Mouse (Mus musculus): ENCODE results near the gene Dlk1.
"Not testable (repeated sequence)": the region's sequence is repeated elsewhere in the genome, so short reads cannot be mapped to it uniquely, and the experiment has no call there.

The Dlk1 gene

DNA sequence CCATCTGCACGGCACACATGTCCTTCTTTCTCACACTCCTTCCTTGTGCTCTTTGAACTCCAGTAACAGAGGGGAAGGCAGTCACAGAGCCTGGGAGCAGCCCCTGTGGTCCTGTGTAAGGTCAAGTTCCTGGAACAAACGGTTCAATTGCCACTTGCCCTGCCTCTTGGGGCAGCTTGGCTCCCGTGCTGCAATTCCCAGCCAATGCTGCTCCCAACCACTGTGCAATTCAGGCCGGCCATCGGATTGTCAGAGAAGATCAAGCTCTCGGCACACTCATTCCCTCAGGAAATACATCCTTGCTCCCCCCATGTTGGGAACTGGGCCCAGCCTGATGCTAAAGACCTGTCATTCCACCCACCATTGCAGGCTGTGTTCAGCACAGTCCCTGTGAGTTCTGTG is 21.0 kb downstream of the Dlk1 start:
- in situ Hi-C loops (cut with MseI, MboI), result no loop called here

DNA sequence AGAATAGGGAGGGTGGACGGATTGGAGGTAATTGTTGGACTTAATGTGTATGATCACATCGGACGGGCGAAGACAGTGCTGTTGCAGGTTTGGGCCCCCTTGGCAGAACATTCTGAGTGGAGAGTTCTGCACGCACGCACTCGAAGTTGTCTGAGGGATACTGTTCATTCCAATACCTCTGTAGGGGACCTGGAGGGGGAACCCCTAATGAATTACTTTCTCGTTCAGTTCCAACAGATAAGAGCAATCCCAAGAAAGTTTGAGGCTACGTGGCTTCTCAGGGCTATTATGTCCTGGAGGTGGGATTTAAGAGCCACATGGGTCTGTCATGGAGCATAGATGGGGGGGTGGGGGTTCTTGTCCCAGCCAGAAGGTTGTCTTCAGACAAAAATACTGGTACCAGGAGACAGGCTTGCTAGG is 21.6 kb downstream of the Dlk1 start:
- in situ Hi-C loops (cut with MseI, MboI), result no loop called here

DNA sequence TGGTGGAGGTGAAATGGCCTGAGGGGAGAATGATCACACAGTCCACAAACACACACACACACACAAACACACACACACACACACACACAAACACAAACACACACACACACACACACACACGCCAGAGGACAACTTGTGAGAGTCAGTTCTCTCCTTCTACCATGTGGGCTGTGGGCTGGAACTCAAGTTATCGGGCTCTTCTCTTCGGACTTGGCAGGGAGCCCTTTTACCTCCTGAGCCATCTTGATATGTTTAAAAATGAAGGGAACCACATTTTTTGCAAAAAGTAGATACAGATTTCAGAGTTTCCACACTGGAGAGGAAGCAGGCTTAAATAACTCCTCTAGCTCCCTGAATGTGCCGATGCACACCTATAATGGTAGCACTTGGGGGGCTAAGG is 22.9 kb downstream of the Dlk1 start:
- in situ Hi-C loops (cut with MseI, MboI), result no loop called here

GRCm38 (mm10) chr12:109486525-109486924 is 33.9 kb downstream of the Dlk1 start:
- in situ Hi-C loops (cut with MseI, MboI), result not testable (repeated sequence)

- in situ Hi-C loops (cut with MseI, MboI), result no loop called here
Measured at GRCm38 (mm10) chr12:109491701-109492100, 39.1 kb downstream of the Dlk1 start.

DNA sequence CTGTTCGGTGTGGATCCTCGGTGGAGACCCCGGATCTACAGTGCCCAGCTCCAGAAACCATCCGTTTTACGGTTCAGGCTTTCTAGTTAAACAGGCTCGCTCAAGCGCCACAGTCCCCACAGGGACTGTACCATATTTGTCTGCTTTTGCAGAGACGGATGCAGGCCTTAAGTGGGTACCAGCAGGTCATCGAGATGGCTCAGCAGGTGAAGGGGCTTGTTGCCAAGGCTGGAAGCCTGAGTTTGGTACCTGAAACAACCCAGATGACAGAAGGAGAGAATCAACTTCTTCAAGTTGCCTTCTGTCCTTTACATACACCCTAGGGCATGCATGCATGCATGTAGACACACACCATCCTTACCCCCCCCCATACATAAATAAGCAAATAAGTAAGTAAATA is 40.8 kb downstream of the Dlk1 start:
- in situ Hi-C loops (cut with MseI, MboI), result no loop called here

DNA sequence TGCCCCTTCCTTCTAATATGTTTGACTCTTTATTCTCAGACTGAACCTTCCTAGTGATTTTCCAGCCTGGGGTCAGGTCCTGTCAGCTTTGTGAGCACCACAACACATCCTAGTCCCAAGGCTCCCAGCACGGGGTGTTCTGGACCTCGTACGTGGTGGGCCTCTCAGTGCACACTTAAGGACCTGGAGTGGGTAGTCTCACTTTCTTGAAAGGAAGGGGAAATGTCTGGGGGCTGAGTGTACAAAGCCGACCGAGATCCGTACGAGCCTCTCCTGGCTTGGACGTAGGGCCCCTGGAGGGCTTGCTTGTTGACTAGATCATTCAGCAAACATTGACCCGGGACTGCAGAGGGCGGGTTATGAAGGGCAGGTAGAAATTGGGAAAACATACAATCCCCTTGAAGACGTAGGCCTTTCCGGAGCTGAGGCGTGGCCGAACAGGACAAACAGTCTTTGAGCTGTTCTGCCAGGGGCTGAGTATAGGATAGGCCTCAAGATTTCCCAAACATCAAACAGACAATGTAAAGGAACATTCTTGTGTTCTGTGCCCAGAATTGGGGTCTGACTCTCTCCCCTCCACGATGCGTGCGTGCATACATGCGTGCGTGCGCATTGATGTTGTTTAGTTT is 42.5 kb downstream of the Dlk1 start:
- in situ Hi-C loops (cut with MseI, MboI), result no loop called here

GRCm38 (mm10) chr12:109496397-109496796 is 43.8 kb downstream of the Dlk1 start:
- in situ Hi-C loops (cut with MseI, MboI), result no loop called here

GRCm38 (mm10) chr12:109500992-109501391 is 48.4 kb downstream of the Dlk1 start:
- in situ Hi-C loops (cut with MseI, MboI), result no loop called here

- in situ Hi-C loops (cut with MseI, MboI), result no loop called here
Measured at GRCm38 (mm10) chr12:109502360-109503040, 49.9 kb downstream of the Dlk1 start.

DNA sequence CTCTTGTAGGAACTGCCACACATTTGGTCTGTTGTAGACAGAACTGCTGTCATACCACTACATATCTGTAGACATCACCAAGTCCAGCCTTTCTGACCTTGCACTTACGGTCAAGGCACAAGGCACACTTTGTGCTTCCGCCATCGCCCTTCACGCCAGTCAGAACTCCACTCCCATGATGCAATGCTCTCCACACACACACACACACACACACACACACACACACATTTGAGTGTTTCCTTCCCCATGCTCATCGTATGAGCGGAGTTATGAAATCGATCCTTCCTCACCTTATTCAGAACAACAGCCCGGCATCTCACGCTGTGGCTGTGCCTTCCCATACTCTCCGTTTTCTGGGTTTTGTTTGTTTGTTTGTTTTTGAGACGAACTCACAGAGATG is 55.1 kb downstream of the Dlk1 start:
- in situ Hi-C loops (cut with MseI, MboI), result no loop called here

DNA sequence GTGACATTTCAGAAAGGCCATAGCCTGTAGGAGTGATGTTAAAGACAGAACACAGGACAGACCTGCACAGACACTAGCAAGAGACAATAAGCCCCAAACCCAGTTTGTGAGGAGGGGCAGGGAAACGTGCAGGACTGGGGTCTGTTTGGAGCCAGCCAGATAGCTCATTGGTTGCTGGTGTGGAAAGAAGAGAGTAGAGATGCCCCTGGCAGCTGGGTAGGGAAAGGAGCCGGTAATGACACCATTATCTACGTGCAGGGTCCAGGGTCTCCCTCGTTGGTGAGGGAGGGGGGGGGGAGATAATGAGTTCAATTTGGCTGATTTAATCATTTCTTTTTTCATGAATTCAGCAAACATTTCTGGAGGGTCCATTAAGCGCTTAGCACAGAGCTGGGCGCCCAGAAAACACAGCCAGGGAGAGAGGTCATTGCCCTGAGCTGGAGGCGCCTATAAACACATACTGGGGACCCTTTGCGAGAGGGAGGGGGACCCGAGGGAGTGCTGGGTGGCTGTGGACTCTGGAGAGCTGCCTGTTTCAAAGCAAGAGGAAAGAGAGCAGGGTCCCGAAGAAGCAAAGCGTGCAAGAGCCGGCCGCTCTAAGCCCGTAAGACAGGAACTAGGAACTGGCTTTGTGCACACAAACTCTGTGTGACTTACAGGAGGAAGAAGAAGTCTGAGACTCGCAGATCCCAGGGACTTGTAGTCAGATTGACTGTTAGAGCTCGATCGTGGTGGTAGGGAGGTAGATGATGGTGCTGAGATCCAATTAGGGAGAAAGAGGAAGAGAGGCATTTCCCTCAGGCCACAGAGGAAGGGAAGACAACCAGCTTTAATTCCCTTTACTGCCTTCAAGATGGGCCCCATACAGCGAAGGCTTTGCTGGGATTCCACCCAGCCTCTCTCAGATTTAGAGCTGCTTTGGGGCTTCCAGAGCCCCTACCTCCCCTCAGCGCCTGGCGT is 56.2 kb downstream of the Dlk1 start:
- in situ Hi-C loops (cut with MseI, MboI), result no loop called here

- in situ Hi-C loops (cut with MseI, MboI), result no loop called here
Measured at GRCm38 (mm10) chr12:109509531-109510137, 57.0 kb downstream of the Dlk1 start.

DNA sequence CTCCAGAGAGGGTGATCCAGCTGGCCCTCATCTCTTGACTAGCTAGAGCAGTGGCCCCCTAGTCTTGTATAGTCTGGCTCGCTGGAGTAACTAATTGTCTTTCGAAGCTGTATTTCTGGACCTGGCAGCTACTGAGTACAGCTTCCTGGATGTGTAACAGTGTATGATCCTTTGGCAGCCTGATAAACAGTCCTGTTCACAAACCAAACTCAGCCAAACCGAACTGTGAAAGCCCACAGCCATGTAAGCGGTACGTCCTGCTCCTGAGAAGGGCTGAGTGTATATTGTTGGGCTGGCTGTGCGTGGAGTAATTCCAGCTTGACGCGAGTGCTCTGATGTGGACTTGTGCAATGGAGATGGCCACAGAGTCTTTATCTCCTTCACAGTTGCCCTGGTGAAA is 57.6 kb downstream of the Dlk1 start:
- in situ Hi-C loops (cut with MseI, MboI), result no loop called here

DNA sequence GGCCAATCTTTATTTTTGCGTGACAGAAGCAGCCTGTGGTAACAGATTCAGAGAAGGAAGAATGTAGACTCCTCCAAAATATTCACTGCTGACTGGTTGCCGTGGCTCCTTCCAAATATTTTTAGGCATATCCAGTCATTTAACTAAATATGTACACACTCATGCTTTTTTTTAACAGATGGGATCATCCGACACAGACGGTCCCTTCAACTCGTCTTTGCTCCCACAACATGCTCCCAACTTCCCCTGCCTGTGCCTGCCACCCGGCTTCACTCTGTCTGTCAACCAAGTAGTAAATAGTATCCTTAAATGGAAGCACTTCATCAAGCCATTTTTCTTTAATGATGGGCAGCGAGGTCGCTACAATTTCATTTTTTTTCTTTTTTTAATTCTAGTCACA is 58.8 kb downstream of the Dlk1 start:
- in situ Hi-C loops (cut with MseI, MboI), result no loop called here

GRCm38 (mm10) chr12:109512151-109512907 is 59.7 kb downstream of the Dlk1 start:
- in situ Hi-C loops (cut with MseI, MboI), result no loop called here
